Mouse (Mus musculus) limb, embryonic 15.5 days (tissue): ENCODE results near the gene Gm5771. TPM values are rescaled to one million over a fixed set of nuclear protein-coding genes. Genes with fewer than 3 reads are reported as not detected.
"Not testable (repeated sequence)": the region's sequence is repeated elsewhere in the genome, so short reads cannot be mapped to it uniquely, and the experiment has no call there.

Source experiments
- ATAC-seq: fragments of 200-750 bp; cut with Nextera tagmentation; 2 replicates; pipeline ENCODE4 v1.8.0; 2017; ENCODE audit warnings: low read depth, moderate TSS enrichment; ENCODE audit not compliant: insufficient number of reproducible peaks, low FRiP score, low TSS enrichment
- H3K27ac ChIP-seq: fragments of 300-500 bp; sonication (generic); 2 replicates; pipeline ENCODE4 v1.5.1; 2015; ENCODE audit warnings: moderate library complexity, mild to moderate bottlenecking, inconsistent platforms
- H3K27me3 ChIP-seq: fragments of 300-500 bp; sonication (generic); 2 replicates; pipeline ENCODE4 v1.6.1; 2015; ENCODE audit warnings: inconsistent platforms
- H3K36me3 ChIP-seq: fragments of 300-500 bp; sonication (generic); 2 replicates; pipeline ENCODE4 v1.6.1; 2015; ENCODE audit warnings: inconsistent platforms
- H3K4me1 ChIP-seq: fragments of 300-500 bp; sonication (generic); 2 replicates; pipeline ENCODE4 v1.6.1; 2015; ENCODE audit warnings: inconsistent platforms
- H3K4me2 ChIP-seq: fragments of 300-500 bp; sonication (generic); 2 replicates; pipeline ENCODE4 v1.6.1; 2015; ENCODE audit warnings: mild to moderate bottlenecking, inconsistent platforms
- H3K4me3 ChIP-seq: fragments of 300-500 bp; sonication (generic); 2 replicates; pipeline ENCODE4 v1.5.1; 2015; ENCODE audit warnings: mild to moderate bottlenecking, inconsistent platforms
- H3K9ac ChIP-seq: fragments of 300-500 bp; sonication (generic); 2 replicates; pipeline ENCODE4 v1.6.1; 2015; ENCODE audit warnings: inconsistent platforms
- H3K9me3 ChIP-seq: fragments of 300-500 bp; sonication (generic); 2 replicates; pipeline ENCODE4 v1.6.1; 2016; ENCODE audit warnings: inconsistent platforms
- WGBS: fragments of 180-500 bp; shearing (Covaris S2); methylation state at CpG from one replicate; pipeline ENCODE4 v1.1.7; 2015; 5-methylcytosine and 5-hydroxymethylcytosine counted together
- polyA plus RNA-seq: library from polyadenylated mRNA; unstranded; fragments of >200 nt; fragmentation: Nextera tagmentation; extraction: Ambion mirVana; gene quantifications from 2 replicates; pipeline ENCODE4 v1.2.1, GENCODE M21; 2015

Gm5771 gene
- not detected in 2 replicates for polyA plus RNA-seq

DNA sequence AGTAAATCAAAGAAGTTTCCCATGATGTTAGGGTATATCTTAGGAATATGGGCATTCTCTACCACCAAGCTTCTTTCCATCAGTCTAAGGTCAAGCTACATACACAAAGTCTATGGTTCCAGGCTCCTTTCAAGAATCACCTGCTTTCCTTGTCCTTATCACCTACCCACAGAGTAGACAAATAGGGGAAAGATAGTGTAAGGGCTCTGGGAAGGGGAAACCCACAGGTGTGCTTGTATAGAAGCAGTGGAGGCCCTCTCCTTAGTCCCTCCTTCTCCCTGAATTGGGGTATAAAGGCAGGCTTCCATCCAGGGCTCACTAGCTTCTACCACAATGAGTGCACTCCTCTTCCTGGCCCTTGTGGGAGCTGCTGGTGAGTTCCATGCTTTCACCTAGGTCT is at the start of gene Gm5771:
Gene Gm5771, plus strand, starts transcription at position 301 of the 400 bp plus-strand sequence.
- not testable (repeated sequence) for H3K4me1 ChIP-seq, H3K4me3 ChIP-seq, H3K27me3 ChIP-seq, H3K27ac ChIP-seq, ATAC-seq, H3K9ac ChIP-seq, H3K9me3 ChIP-seq, H3K36me3 ChIP-seq, H3K4me2 ChIP-seq

DNA sequence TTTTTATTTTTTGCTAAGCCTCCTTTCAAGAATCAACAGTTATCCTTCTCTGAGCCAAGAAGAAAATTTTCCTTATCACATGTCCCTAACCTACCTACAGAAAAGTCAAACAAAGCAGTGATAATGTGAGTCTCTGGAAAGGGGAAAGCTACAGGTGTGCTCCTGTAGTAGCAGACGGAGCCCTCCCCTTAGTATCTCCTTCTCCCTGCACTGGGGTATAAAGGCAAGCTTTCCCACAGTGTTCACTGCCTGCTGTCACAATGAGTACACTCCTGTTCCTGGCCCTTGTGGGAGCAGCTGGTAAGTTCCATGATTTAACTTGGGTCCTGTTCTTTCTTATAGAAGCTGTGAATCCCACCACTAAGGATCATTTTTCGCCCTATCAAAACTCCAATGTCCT is 38.2 kb upstream of the Gm5771 start, which contains the start of gene Try10:
Gene Try10, plus strand, starts transcription at position 174 of the 400 bp plus-strand sequence.
- WGBS, result 79% methylated on average over 2 of the region's 2 CpGs
- no peak for ATAC-seq
- H3K36me3 ChIP-seq, result no peaks in the 10 kb centered on the region
- H3K9me3 ChIP-seq, result no peaks in the 10 kb centered on the region
- H3K4me3 ChIP-seq, result no peak within 1 kb of the TSS
- no peaks in the 10 kb centered on the region for H3K4me1 ChIP-seq
- H3K9ac ChIP-seq, result no peak within 1 kb of the TSS
- no peak within 1 kb of the TSS for H3K4me2 ChIP-seq
- H3K27ac ChIP-seq, result no peak within 1 kb of the TSS
- H3K27me3 ChIP-seq, result no peaks in the 10 kb centered on the region

DNA sequence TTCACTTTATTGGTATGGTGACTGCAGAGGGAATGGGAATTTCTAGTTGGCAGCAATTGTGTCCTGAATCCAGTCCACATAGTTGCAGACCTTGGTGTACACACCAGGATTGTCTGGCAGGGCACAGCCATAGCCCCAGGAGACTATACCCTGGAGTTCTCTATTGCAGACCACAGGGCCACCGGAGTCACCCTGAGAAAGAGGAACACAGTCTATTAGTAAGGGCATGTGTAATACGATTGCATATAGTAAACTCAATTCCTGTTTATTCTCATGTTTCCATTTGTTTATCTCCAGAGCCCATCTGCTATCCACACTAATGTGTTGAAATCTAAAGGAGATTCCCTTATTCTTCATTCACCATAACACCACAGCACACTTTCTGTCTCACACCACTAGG is 18.4 kb upstream of the Gm5771 start:
- WGBS, result 83% methylated on average over 2 of the region's 2 CpGs
- H3K27ac ChIP-seq, ATAC-seq, H3K36me3 ChIP-seq, H3K4me1 ChIP-seq, H3K9ac ChIP-seq, H3K4me2 ChIP-seq, H3K9me3 ChIP-seq, H3K27me3 ChIP-seq, H3K4me3 ChIP-seq: not testable (repeated sequence)

DNA sequence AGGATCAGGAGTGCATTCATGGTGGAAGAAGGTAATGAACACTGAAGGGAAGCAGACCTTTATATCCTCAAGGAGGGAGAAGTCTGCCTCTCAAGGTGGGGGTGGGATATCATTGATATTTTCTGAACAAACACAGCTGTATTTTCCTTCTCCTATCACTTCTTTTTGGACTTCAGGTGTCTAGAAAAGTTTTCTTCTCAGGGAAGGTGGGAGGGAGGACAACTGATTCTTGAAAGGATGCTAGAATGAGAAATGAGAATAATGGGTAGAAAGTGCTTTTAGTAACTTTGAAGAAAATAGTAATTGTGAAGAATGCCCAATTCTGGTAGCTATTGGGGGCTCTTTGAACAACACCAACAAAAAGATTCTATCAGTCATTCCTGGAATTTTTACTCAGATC is 14.6 kb upstream of the Gm5771 start, which contains the start of gene Prss3:
Gene Prss3, minus strand, starts transcription at position 101 of the 400 bp plus-strand sequence.
- H3K9ac ChIP-seq, H3K36me3 ChIP-seq, ATAC-seq, H3K27ac ChIP-seq, H3K4me3 ChIP-seq, H3K4me1 ChIP-seq, H3K9me3 ChIP-seq, H3K27me3 ChIP-seq, H3K4me2 ChIP-seq: not testable (repeated sequence)

DNA sequence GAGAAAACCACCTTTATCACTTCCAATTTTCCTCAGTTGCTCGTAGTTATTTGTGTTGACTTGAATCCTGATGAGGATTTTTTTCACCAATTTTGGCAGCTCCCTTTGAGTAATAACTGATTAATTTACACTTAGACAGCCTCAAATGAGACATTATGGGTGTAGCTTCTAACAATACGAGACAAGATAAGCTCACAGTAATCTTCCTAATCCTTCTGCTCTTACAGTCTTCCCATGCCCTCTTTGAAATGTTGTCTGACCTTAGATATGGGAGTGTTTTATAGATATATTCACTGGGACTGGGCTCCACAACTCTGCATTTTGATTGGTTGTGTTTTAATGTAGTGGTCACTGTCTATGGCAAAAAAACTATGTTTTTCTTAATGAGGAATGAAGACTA is 5.4 kb upstream of the Gm5771 start:
- no peaks in the 10 kb centered on the region for H3K27me3 ChIP-seq
- ATAC-seq, result no peak
- H3K9me3 ChIP-seq, result no peaks in the 10 kb centered on the region
- H3K27ac ChIP-seq, result no peak overlapping the region
- no peak overlapping the region for H3K9ac ChIP-seq
- no peaks in the 10 kb centered on the region for H3K4me1 ChIP-seq
- H3K4me3 ChIP-seq, result no peak overlapping the region
- H3K4me2 ChIP-seq, result no peak overlapping the region
- no peaks in the 10 kb centered on the region for H3K36me3 ChIP-seq
- WGBS, result 81% methylated on average over 2 of the region's 2 CpGs

DNA sequence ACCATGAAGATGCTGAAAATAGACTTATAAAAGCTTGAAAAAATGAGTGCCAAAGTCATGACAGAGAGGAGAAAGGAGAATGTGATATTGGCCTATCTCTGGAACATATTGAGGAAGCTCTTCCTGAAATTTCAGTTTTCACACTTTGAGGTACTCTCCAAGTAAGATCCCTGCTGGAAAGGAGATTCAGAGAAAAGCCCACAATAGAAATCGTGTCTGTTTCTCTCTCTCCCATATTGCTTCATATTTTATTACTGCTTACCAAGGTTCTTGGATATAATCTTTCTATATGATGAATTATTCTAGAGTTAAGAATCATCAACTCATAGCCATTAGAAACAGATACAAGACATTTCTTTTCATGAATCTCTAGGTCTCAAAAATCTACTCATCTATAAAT is 516 bp upstream of the Gm5771 start:
- H3K27me3 ChIP-seq, H3K9me3 ChIP-seq, H3K4me3 ChIP-seq, H3K4me2 ChIP-seq, H3K9ac ChIP-seq, H3K36me3 ChIP-seq, ATAC-seq, H3K4me1 ChIP-seq, H3K27ac ChIP-seq: not testable (repeated sequence)
- 63% methylated on average over 1 of the region's 1 CpGs for WGBS

DNA sequence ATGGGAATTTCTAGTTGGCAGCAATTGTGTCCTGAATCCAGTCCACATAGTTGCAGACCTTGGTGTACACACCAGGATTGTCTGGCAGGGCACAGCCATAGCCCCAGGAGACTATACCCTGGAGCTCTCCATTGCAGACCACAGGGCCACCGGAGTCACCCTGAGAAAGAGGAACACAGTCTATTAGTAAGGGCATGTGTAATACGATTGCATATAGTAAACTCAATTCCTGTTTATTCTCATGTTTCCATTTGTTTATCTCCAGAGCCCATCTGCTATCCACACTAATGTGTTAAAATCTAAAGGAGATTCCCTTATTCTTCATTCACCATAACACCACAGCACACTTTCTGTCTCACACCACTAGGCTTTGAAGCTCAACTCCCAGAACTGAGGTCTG is 50.1 kb downstream of the Gm5771 start:
- H3K27ac ChIP-seq, H3K27me3 ChIP-seq, H3K4me1 ChIP-seq, H3K9me3 ChIP-seq, ATAC-seq, H3K4me2 ChIP-seq, H3K9ac ChIP-seq, H3K4me3 ChIP-seq, H3K36me3 ChIP-seq: not testable (repeated sequence)
- 70% methylated on average over 2 of the region's 2 CpGs for WGBS

DNA sequence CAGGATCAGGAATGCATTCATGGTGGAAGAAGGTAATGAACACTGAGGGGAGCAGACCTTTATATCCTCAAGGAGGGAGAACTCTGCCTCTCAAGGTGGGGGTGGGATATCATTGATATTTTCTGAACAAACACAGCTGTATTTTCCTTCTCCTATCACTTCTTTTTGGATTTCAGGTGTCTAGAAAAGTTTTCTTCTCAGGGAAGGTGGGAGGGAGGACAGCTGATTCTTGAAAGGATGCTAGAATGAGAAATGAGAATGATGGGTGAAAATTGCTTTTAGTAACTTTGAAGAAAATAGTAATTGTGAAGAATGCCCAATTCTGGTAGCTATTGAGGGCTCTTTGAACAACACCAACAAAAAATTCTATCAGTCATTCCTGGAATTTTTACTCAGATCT is 53.9 kb downstream of the Gm5771 start, which contains the start of gene Gm10334:
Gene Gm10334, minus strand, starts transcription at position 101 of the 400 bp plus-strand sequence.
- not testable (repeated sequence) for H3K36me3 ChIP-seq, ATAC-seq, H3K9ac ChIP-seq, H3K4me1 ChIP-seq, H3K27me3 ChIP-seq, H3K4me2 ChIP-seq, H3K4me3 ChIP-seq, H3K27ac ChIP-seq, H3K9me3 ChIP-seq

Other genes with a start within 250 kb of the Gm5771 start
- not detected in 2 replicates for gene Try4, start 90.1 kb upstream of the Gm5771 start, polyA plus RNA-seq
- not detected in 2 replicates for gene Try5, start 75.5 kb upstream of the Gm5771 start, polyA plus RNA-seq
- gene Try10, start 38.3 kb upstream of the Gm5771 start, polyA plus RNA-seq, result 0.32 TPM in 1 of 2 replicates, not detected in the other
- not detected in 2 replicates for gene Prss3, start 14.7 kb upstream of the Gm5771 start, polyA plus RNA-seq
- gene Gm10334, start 53.8 kb downstream of the Gm5771 start, polyA plus RNA-seq, result not detected in 2 replicates
- not detected in 2 replicates for gene Prss1, start 66.6 kb downstream of the Gm5771 start, polyA plus RNA-seq
- not detected in 2 replicates for gene Prss2, start 129.4 kb downstream of the Gm5771 start, polyA plus RNA-seq
- gene Ephb6, start 213.1 kb downstream of the Gm5771 start, polyA plus RNA-seq, result 22.6 and 22.8 TPM in 2 replicates
- 0.83 and 1.0 TPM in 2 replicates for gene Trpv6, start 244.0 kb downstream of the Gm5771 start, polyA plus RNA-seq